Mouse (Mus musculus) adrenal gland, adult (tissue): ENCODE measurements around the gene Mbtps2.

Experiments
- DNase-seq, 2 experiments: peaks; one replicate each; pipeline ENCODE4 v3.0.0; 2022 to 2023; ENCODE audit warnings: low spot score in 1 of 2; ENCODE audit not compliant: inconsistent age in 2 of 2

The Mbtps2 gene

GRCm38 (mm10) chrX:157598186-157598996, at the start of gene Mbtps2:
Gene Mbtps2, minus strand, starts transcription at chrX:157598715.
- peak; percentile 71 to 87 for DNase-seq

- DNase-seq = no peak
Observed at GRCm38 (mm10) chrX:157646399-157646798, 47.9 kb upstream of the Mbtps2 start.

- no peak for DNase-seq
Observed at GRCm38 (mm10) chrX:157644700-157645099, 46.2 kb upstream of the Mbtps2 start.

GRCm38 (mm10) chrX:157644300-157644699, 45.8 kb upstream of the Mbtps2 start:
- DNase-seq = peak; percentile 24 to 78

- no peak for DNase-seq
Observed at GRCm38 (mm10) chrX:157642856-157643255, 44.3 kb upstream of the Mbtps2 start.

- DNase-seq = no peak
Observed at GRCm38 (mm10) chrX:157637253-157637652, 38.7 kb upstream of the Mbtps2 start.

GRCm38 (mm10) chrX:157633676-157634414, 35.3 kb upstream of the Mbtps2 start:
- DNase-seq = no peak

GRCm38 (mm10) chrX:157630341-157630740, 31.8 kb upstream of the Mbtps2 start:
- DNase-seq = no peak

GRCm38 (mm10) chrX:157612894-157613293, 14.4 kb upstream of the Mbtps2 start:
- DNase-seq = peak; percentile 29 to 36

- DNase-seq = peak in 1 of 2 experiments; percentile 60
Observed at GRCm38 (mm10) chrX:157601450-157601849, 2.9 kb upstream of the Mbtps2 start.

- DNase-seq = no peak
Observed at GRCm38 (mm10) chrX:157597585-157598185, 830 bp downstream of the Mbtps2 start.

- DNase-seq = no peak
Observed at GRCm38 (mm10) chrX:157596802-157597201, 1.7 kb downstream of the Mbtps2 start.

GRCm38 (mm10) chrX:157595927-157596326, 2.6 kb downstream of the Mbtps2 start:
- DNase-seq = no peak

GRCm38 (mm10) chrX:157594606-157595005, 3.9 kb downstream of the Mbtps2 start:
- DNase-seq = no peak

GRCm38 (mm10) chrX:157587001-157587400, 11.5 kb downstream of the Mbtps2 start:
- no peak for DNase-seq

GRCm38 (mm10) chrX:157586397-157586796, 12.1 kb downstream of the Mbtps2 start:
- no peak for DNase-seq

GRCm38 (mm10) chrX:157579108-157579614, 19.4 kb downstream of the Mbtps2 start:
- DNase-seq = no peak

GRCm38 (mm10) chrX:157574683-157575082, 23.8 kb downstream of the Mbtps2 start:
- DNase-seq = no peak

- no peak for DNase-seq
Observed at GRCm38 (mm10) chrX:157568840-157569239, 29.7 kb downstream of the Mbtps2 start, which contains the start of gene Yy2. Gene Yy2, minus strand, starts transcription at chrX:157568985.

GRCm38 (mm10) chrX:157563794-157564193, 34.7 kb downstream of the Mbtps2 start:
- peak in 1 of 2 experiments; percentile 43 for DNase-seq

- DNase-seq = no peak
Observed at GRCm38 (mm10) chrX:157547082-157547481, 51.4 kb downstream of the Mbtps2 start.
